Mouse (Mus musculus) NIH3T3 (cell line): ENCODE data around the gene Vmn1r195.
"Not testable (repeated sequence)": the region's sequence is repeated elsewhere in the genome, so short reads cannot be mapped to it uniquely, and the experiment has no call there.

ENCODE experiments used
- DNase-seq: peaks from one replicate; pipeline ENCODE4 v3.0.0-alpha.2; 2012; ENCODE audit warnings: low read depth

Gene Vmn1r195

GRCm38 (mm10) chr13:22270222-22270621, at the start of gene Vmn1r195:
Gene Vmn1r195, plus strand, starts transcription at chr13:22270522.
- not testable (repeated sequence) for DNase-seq

- DNase-seq: not testable (repeated sequence)
Measured at GRCm38 (mm10) chr13:22223060-22223459, 47.3 kb upstream of the Vmn1r195 start, which contains the start of gene Vmn1r193. Gene Vmn1r193, minus strand, starts transcription at chr13:22223160.

GRCm38 (mm10) chr13:22243915-22244314, 26.4 kb upstream of the Vmn1r195 start, which contains the start of gene Vmn1r194:
Gene Vmn1r194, plus strand, starts transcription at chr13:22244215.
- DNase-seq: no peak

DNA sequence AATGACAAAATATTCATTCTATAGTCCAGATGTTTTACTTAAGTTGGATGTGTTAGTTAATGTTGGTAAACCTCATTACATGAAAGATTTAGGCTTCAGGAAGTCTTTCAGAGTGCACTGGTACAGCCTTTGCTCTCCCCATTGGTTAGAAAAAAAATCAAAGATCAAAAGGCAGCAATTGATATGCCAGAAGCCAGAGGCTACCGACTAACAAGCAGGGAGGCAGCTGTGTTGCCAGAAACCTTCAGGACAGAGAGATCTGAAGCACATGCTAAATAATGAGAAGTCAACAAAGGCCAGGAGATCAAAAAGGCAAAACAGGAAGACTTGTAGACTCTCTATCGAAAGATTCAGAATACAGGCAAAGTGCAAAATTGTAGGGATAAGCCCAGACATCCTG, 1.4 kb downstream of the Vmn1r195 start:
- no peak for DNase-seq

GRCm38 (mm10) chr13:22284578-22284977, 14.3 kb downstream of the Vmn1r195 start:
- DNase-seq: no peak

DNA sequence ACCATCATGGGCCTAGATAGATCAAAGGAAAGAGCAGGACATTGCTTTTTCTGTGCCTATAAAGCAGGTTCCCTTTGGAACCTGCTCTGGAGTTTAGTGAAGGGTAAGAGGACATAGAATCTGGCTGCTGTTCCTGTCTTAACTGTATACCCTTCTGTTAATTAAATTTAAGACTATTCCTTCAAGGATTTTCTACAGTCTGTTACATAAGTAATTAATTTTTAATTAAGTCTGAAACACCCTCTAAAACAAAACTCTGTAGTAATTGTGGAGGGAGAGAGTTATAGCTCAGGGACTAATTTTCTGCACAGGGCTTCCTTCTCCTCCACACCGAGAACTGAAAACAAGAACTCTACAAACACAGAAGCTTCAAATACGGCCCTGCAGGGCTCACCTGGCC, 19.3 kb downstream of the Vmn1r195 start, which contains the start of gene Vmn1r196:
TSS of gene Vmn1r196 (plus strand) at position 301 of the 400 bp plus-strand sequence.
- DNase-seq: no peak

- DNase-seq: not testable (repeated sequence)
Measured at GRCm38 (mm10) chr13:22308075-22308474, 37.8 kb downstream of the Vmn1r195 start.

DNA sequence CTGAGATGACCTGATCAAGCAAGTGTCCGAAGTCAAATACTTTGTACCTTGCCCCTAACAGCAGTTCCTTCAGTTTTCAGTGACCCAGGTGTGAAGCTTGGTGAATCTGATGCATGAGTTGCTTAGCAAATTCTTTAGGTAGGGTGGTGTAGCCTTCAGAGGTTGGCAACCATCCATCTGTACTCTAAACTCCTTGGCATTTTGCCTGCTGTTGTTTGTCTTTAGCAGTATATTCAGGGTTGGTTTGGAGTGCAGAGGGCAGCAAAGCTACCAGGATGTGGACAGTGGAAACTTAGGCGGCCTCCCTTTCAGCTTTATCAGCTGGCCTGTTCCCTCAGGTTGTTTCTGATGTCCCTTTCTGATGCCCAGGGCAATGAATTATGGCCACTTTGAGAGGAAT, 45.0 kb downstream of the Vmn1r195 start:
- no peak for DNase-seq

DNA sequence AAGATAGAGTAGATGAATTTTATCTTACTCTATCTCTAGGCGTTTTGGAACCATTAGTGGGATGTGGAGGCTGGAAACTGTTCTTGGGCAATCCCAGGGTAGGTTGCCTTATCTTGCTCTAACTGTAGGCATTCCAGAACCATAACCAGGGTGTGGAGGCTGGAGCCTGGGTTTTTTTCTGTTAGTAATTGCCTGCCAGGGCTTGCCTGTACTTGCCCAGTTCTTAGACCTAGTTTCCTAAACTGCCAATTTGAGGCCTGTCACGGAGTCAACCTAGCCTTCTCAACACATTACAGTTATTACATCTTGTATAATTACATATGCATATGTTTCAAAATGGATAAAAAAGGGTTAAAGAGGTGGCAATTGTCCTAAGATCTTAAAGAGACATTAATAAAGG, 47.0 kb downstream of the Vmn1r195 start:
- DNase-seq: no peak

- no peak for DNase-seq
Measured at GRCm38 (mm10) chr13:22320091-22320490, 49.8 kb downstream of the Vmn1r195 start.

- no peak for DNase-seq
Measured at GRCm38 (mm10) chr13:22324289-22324688, 54.0 kb downstream of the Vmn1r195 start, which contains the start of gene Vmn1r197. Gene Vmn1r197, plus strand, starts transcription at chr13:22324589.
